Mouse (Mus musculus) frontal cortex, adult (tissue): Measurements from ENCODE around the gene Nrxn3.

Experiments used
- ATAC-seq: cut with Nextera tagmentation; 2 replicates; pipeline ENCODE4 v1.9.2; 2017; ENCODE audit warnings: mild to moderate bottlenecking, moderate library complexity, mixed read lengths; ENCODE audit not compliant: low TSS enrichment

Gene Nrxn3

DNA sequence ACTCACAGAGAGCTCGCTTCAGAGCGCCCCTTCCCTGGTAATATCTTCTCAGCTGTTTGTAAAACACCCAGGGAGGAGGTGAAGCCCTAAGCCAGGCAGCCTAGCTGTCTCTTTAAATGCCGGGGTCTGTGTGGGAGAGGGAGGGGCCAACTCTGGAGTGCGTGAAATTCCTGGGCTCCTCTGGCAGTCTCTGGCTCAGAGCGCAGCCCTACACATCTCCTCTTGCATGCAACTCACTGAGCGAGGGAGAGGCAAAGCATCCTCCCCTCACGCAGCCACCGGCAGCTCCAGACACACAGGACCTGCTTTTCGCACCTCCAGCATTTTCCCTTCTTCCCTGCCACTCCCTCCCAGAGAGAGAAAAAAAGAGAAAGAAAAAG lies at the start of gene Nrxn3:
Gene Nrxn3, plus strand, starts transcription at position 186 of the 380 bp plus-strand sequence.
- peak; percentile 95 for ATAC-seq

DNA sequence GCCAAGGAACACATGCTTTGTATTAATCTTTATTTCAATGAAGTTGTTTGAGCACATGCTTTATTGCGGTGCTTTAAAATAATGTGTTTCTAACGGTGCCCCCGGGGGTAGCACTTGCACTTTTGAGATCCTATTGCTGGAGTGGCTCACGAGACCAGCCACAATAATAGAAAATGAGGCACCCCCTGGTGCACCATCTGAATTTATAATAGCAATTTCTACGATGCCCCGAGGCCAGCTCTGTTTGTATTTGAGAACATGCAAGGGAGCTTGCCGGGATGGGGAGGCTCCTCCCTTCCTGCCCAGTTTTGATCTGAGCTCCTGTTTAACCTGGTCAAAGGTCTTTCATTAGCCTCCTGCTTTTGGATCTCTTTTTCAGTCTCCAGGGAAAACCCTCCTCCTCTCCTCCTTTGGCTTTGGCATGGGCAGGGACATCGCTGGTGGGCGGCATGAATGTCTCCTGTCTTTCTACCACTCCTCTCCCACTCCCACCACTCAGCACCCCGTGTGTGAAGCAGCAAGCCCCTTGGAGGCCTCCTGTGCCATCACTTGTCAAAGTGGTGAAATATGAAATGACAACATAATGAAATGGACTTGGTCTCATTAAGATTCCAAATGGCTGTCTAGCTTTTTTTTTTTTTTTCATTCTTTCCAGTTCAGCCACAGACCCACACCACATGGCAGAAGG lies 18.4 kb upstream of the Nrxn3 start:
- no peak for ATAC-seq

DNA sequence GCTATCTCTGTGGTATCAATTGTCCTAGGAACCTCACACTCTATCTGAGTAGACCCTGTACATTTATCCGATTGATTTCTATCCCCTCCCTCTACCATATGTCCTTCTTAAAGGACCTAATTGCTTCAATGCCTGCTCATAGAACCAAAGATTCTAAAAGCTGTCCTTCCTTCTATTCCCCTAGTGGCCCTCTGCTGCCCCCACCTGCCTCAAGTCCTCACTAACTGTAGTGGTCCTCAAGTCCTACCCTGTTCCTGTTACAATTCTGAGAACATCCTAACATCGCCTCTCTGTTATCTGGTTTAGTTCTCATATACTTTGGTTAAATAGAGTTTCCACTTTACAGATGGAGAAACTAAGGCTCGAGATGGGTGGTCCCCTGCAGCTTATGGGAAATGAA lies 16.7 kb upstream of the Nrxn3 start:
- no peak for ATAC-seq

DNA sequence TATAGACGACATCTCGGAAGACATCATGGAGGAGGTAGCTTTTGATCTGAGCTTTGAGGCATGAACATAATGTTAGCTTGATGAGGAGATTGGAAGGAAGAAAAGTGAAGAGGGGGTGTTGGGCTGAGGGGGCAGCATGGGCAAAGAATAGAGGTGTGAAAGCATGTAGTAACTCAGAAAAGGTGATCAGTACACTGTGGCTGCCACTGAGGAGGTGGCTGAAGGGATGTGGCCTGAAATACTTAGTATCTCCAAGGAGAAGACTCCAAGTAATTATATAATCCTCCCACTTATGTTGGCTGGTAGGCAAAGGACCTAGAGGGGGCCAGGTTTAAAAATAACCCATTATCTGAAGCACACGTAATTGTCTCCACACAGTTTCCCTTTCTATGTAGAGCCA lies 14.9 kb upstream of the Nrxn3 start:
- ATAC-seq = peak; percentile 91

DNA sequence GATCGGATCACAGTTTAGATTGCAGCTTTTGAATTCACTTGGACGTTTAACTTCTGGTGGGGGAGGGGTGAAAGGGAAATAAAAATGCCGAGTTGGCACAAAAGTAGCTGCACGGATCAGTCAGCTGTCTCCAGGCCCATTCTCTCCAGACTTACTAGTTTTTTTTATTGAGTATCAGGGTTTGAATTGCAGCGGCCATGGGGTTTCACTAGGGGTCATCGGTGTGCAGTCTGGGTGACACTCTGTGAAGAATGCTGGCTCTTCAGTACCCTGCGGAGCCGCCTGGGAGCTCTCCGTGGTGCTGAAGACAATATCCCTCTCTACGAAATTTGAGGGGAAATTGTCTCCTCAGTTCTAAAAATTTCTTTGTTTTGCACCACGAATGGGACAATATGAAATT lies 13.5 kb upstream of the Nrxn3 start:
- no peak for ATAC-seq

DNA sequence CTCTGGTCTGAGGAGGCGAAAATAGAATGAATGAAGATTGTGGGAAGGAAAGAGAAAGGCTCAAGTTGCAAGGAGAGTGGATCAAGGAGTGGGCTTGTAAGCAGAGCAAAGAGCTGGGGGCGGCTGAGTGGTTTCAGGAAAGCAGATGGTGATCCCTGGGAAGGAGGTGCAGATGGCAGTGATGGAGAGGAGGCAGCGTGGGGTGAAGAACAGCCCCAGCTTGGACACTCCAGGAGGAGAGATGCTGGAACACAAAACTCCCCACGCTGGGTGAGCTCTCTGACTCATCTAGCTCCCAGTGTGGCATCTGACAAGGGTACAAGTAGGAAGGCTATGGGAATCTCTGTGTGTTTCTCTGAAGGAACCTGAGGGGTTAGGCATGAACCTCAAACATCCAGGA lies 9.2 kb upstream of the Nrxn3 start:
- ATAC-seq = peak; percentile 94

DNA sequence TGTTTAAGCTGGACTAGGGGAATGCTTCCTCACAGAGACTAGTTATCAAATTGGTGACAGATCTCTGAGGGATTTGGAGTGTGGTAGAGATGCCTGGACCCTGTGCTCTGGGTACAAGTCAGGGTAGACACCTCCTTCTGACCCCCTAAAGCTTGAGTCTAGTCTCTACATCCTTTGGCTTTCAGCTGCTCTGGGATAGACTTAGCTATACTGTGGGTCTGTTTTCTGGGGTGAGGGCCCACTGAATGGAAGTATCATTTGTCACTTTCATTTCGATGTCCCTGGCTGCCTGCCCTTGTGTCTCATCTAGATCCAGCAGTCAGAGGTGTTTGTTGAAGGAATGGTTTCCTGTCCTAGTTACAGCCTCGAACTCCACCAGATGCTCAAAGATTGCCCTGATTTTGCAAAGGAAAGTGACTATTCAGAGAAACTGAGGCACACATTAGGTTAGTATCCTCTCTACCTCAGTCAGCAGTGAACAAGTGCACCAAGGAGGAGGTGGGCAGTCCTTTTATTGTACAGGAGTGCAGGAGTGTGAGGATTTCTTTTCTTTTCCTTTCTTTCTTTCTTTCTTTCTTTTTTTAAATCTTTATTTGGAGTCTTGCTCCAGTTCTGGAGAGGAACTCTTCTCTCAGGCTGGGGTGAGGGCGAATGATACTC lies 515 bp upstream of the Nrxn3 start:
- no peak for ATAC-seq

DNA sequence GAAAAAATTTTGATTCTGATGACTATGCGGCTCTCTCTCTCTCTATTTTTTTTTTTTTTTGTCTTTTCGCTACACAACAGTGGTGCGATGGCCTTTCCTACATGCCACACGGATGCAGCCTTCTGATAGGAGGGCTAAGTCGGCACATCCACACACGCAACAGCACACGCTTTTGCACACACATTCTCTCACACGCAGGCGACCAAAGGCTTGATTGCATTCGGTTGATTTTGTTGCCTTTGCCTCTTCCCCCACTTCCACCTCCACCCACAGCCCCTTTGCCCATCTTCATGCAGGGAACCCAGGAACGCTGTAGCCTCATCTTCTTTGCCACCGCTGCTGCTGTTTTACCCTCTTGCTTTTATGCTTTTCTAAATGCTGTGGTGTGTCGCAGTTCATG lies 3.6 kb downstream of the Nrxn3 start:
- no peak for ATAC-seq

DNA sequence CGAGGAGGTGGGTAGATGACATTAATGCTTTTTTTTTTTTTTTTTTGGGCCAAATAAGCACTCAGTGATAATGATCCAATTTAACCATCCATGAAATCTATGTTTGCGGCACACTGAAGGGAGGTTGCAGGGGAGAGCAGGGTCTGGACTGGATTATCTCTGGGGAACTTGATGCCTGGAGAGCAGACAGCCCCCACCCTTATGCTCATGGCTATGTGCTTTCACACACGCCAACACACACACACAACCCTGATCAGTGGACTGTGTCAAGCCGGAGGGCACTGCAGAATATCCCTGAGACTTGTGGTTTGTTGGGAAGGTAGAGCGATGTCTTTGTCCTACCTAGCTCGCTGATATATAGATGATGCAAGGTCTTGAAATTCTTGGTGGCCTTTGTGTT lies 4.1 kb downstream of the Nrxn3 start:
- ATAC-seq = no peak

DNA sequence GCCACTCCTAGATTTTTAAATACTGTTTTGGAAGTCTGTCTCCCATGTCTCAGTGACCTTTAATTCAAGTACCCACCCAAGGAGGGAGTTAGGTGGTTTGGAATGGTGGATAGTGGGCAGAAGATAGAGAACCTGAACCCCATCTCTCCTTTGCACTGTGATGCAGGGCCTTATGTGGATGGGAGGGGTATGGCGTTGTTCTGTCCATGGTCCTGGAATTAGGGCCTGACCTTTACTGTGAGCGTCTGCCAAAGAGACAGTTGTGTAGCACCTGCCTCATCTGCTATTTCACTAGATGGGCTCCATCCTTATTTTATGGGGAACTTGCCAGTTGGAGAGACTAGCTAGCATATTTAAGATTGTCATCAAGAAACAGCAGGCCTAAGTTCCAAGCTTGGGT lies 8.0 kb downstream of the Nrxn3 start:
- no peak for ATAC-seq

DNA sequence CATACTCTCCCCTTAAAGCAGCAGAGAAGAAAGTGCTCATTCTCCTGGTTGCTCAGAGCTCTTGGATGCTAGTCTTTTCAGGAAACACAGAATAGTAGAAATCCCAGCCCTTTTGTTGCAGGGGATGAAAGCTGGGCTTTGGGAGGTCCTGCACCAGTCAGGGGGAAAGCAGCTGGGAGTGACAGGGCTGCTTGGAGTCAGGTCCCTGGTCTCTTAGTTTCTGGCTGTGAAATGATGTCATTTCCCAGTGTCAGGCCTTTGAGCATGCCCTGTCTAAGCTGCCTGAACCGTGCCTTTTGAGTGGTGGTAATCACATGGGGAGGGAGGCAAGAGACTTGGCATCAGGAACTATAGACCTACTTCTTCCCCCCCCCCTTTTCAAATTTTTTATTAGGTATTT lies 12.4 kb downstream of the Nrxn3 start:
- ATAC-seq = no peak

DNA sequence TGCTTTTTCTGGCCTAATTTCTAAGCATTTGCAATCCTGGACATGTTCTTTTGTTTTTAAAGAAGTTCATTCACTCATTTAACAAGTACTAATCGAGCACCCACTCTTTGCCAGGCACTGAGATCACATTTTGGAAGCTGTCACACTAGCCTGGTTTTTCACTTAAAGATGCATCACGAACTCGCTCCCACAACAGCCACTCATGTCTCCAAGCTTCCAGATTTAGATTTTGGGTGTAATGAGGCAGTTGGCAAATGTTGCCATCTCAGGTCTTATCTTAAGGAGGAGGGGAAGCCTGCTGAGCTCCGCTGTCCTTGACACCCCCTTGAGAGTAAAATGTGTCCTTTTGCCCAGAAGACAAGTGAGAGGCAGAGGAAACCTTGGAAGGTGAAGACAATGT lies 14.4 kb downstream of the Nrxn3 start:
- ATAC-seq = peak; percentile 53; the same call in 1 of the 2 replicates

DNA sequence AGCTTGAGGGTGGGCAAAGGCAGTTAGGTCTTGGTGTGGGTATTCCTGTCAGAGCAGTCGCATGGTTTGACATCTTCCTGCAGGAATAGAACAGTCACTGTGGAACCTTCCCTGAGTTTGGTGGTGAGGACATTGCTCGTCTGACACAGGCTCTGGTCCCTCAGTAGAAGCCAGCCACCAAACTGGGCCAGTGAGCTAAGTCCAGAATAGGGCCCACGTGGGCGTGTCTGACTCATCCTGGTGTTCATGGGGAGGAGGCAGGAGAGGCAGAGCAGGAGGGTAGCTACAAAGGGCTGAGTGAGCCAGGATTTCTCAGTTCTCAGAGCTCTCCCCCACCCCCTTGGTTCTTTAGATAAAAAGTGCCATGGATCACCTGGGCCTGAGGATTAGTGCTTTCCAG lies 15.9 kb downstream of the Nrxn3 start:
- ATAC-seq = peak; percentile 93

DNA sequence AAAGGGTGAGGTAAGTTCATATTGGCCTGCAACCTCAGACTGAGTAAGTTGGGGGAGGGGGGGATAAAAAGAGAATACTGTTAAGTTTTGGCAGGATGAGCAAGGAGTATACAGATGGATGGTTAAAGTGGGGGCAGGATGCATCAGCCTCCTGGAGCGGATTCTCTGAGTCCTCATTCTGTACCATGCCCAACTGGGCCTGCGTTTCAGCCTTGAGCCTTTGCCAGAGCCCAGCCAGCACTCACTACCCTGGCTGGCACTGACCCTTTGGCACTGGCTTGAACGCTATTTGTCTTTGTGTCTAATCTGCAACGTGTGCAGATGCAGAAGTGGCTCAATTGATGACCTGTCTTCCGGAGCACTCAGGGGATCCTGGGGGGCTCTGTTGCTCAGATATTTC lies 24.1 kb downstream of the Nrxn3 start:
- ATAC-seq = peak; percentile 72

DNA sequence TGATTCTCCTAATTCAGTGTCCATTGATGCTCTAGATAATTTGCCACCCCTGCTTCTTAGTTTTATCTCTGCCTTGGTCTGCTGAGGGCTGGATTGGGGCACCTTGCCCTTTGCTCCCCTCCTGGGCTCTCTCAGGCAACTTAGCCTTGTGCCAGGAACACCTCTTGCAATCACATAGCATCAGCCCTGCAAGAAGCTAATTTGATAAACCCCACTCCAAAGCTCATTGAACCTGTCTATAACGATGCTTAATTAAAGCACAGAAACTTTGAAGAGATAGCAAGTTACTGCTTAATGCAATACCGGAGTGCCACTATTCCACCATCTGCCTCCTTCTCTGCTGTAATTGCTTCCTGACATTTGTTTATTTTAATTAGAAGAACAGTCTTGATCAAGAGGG lies 42.1 kb downstream of the Nrxn3 start:
- ATAC-seq = no peak

DNA sequence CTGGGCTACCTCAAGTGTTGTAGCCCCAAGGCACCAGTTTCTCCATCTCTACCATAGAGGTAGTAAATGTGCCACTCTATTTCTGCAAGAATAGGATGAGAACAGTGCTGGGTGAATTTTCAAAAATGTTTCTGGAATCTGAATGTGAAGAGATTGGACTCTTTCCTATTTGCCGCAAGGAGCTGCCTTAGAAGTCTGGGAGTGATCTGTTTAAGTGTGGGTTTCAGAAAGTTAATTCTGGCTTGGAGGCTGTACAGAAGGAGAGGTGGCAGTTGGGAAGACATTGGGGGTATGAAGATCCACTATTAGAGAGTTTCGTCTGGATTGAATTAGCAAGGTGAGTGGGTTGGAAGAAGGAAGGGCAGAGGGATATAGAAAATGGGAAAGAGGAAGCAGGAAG lies 52.0 kb downstream of the Nrxn3 start:
- ATAC-seq = peak; percentile 80

DNA sequence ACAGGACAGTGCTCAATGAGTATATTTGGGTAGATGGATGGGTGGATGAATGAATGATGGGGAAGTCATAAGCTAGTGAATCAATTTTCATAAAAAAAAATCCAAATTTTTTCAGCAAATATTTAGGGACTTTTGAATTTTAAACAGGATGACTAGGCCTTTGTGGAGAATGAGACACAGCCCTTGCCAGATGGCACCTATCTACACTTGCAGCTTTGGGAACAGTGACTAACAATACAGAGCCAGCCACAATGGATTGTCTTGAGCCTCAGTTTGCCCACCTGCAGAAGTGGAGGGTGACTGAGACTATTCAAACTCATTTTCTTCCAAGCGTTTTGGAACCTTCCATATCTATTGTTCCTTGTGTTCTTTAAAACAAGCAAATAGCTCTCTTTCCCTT lies 55.4 kb downstream of the Nrxn3 start:
- ATAC-seq = no peak

DNA sequence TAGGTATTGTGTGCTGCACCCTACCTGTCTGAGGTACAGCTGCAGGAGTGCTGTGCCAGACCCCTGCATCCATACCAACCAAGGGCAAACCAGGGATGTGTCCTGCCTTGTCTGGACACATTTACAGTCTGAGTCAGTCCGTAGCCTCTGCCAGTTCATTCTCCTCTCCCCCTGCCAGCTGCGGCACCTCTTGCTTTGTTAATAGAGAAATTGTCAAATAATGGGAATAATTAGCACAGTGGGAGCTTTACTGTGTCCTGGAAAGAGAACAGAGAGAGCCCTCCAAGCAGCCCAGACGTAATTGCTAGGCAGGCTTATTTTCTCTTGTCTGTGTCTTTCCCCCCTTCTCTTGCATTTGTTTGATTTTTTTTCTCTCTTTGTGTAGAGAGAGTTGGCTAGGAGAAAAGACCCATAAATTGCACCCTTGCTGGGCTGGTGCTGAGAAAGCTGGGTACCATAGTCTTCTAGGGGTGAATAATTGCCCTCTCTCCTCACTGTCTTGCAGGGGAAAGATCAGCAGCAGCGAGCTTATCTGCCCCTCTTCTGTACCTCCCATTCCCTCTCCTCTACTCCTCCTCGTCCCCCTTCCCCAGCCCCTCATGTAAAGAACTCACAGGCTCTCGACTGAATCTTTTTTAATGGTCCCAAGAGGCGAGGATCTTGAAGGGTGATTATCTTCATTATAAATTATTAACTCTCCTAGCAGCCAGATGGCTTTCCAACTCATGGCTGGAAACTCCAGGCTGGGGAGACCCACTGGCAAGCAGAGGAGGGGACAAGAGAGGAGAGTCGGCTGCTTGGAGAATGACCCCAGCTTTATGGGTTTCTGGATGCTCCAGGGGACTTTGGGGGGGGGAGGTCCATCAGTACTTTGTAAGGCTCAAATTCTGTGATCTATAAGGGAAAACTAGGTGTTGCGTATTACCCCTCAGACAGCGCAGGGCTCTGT lies 61.8 kb downstream of the Nrxn3 start:
- no peak for ATAC-seq

DNA sequence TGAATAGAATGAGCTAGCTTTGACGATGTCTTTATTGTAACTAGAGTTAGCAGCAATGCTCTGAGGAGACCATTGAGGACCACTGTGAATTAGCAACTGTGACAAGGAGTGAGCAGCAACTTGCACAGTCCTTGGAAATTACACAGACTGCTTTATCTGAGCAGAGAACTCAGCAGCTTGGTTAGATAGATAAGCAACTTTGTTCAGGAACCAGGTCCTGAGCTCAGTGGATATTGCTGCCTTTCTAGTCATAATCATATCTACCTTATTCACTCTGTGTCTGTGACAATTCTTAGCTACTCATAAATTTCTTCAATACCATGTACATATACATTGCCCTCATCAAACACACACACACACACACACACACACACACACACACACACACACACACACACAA lies 70.6 kb downstream of the Nrxn3 start:
- no peak for ATAC-seq

DNA sequence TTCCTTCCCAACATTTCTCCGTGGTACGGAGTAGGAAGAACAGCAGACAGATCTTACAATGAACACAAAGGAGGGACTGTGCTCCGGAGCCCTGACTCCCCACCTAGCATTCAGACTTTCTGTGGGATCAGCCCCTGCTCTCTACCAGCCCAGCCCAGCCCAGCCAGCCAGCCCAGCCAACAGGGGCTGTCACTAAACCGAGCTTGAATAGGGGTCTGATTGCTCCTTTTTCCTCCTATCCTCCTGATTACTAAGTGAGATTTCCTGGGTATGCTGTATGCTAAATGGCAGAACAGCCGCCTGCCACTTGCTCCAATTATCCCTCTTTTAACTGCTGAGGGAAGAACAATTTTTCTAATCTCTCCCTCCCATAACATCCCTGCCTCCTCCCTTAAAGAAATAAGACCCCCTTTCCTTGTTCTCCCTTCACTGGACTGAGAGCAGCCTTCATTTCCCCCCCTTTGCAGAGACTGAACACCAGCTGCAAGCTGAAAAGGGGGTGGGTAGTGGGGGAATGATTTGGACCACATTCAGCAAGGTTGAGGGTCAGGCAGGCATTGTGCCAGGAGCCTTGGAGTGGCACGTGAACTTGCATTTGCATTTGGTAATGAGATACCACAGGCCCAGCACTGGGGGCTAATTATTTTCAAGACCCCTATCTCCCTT lies 78.4 kb downstream of the Nrxn3 start:
- peak; percentile 50; the same call in 1 of the 2 replicates for ATAC-seq

DNA sequence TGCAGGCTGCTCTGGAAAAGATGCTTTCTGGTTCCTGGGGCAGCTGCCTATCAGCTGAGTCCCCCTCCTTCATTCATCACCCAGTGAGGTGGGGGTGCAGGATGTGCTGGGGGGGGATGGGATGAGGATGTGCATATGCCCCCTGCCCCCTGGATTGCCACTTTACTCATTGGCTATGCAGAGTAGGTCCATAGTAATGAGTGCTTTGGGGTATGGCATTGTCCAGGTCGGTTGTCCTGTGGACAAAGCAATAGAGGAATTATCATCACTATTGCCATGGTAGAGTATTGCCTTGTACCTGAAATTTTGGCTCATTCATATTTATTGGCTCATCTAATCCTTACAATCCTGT lies 79.0 kb downstream of the Nrxn3 start:
- ATAC-seq = no peak

DNA sequence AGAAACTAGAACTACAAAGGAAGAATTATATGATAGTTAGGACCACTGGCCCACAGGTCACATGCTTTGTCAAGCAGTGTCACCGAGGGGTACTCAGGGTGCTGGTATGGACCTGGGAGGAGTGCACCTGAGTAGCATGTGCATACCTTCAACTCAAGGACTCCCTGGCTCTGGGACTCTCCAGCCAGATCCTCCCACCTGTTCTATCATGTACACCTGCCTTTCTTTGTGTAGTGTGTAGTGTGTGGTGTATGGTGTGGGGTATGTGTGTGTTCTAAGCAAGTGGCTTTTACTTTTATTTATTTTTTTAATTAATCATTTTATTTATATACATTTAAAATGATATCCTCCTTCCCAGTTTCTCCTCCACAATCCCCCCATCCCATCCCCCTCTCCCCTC lies 86.3 kb downstream of the Nrxn3 start:
- no peak for ATAC-seq
